Mouse (Mus musculus): ENCODE measurements around the gene Gm45213. TPM values are rescaled to one million over a fixed set of nuclear protein-coding genes. Genes with fewer than 3 reads are reported as not detected.

Gm45213 gene
- total RNA-seq, 2 experiments from 2014 or later: not detected

DNA sequence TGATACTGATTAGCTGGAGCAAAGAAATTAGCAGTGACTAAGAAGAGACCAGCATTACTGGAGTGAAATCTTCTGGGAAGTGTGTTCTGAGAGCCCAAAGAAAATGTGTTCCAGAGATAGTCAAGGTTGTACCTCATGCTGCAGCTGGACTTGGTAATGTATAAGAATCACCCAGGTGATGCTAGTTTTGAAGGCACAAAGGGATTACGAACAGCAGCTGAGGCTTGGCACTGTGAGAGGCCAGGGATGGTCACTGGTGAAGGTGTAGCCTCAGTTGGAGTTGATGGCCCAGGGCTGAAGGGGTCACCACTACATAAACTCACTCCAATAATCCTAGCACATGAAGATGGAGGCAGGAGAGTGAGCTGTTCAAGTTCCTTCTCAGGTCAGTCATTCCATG, 15.3 kb downstream of the Gm45213 start, which contains the start of gene Snrpa1:
Snrpa1 (plus strand) TSS at position 301 of the 400 bp plus-strand sequence.
- Histone ChIP-seq H3K27ac (no peak within 1 kb of the TSS), H3K4me3 (peak within 1 kb of the TSS; percentile 65)
- intact Hi-C loops (cut with DNase I): loop anchor here (5.0 kb wide), 1 partner anchor 326 kb away; no protein-coding TSS in a partner anchor
- no peak for DNase-seq (ENCODE audit: extremely low spot score in 1 of 2, low spot score in 2 of 2)
- TF ChIP-seq CTCF (IDR thresholded peaks at IDR 0.05): no peak

DNA sequence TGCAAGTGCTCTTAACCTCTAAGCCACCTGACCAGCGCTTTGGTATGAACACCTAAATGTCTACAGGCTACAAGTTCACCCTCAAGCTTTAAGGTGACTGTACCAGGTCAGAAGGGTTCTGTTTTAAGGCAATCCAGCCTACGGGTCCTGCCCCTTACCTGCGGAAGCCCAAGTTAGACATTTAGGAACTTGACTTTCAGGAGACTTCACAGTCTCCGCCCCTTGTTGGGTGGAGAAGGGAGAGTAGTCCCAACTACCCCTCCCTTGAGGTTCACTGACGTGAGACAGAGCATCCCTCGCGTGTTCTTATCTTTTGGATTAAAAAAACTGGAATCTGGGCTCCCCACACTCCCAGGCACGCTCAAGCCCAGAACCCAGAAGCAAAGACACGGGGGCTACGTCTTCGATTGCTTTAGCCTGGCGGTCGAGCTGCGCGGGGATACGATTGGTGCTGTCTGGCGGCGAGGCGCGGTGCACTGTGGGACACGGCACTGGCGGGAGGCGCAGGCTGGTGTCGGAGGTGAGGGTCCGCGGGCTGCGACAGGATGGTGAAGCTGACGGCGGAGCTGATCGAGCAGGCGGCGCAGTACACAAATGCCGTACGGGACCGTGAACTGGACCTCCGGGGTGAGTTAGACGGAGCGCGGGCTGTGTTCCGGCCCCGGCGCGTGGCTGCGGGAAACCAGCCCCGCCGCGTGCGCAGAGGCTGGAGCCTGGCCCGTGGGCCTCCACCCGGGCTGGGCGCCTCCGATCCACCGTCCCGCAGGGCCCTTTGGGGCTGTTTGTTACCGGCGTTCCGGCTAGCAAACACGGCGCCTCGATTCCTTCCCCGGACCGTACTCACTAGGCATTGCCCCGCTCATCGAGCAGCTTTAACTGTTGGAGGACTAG, 16.9 kb downstream of the Gm45213 start:
- intact Hi-C loops (cut with DNase I): loop anchor here (1.0 kb wide), 1 partner anchor 19 kb away; the partner anchor contains the start of gene Selenos
- DNase-seq (ENCODE audit: extremely low spot score in 1 of 2, low spot score in 2 of 2): peak; percentile 87 to 93
- peak overlapping the region; percentile 77 for H3K27ac ChIP-seq
- TF ChIP-seq CTCF (IDR thresholded peaks at IDR 0.05): no peak
- H3K4me3 ChIP-seq: peak overlapping the region; percentile 65

DNA sequence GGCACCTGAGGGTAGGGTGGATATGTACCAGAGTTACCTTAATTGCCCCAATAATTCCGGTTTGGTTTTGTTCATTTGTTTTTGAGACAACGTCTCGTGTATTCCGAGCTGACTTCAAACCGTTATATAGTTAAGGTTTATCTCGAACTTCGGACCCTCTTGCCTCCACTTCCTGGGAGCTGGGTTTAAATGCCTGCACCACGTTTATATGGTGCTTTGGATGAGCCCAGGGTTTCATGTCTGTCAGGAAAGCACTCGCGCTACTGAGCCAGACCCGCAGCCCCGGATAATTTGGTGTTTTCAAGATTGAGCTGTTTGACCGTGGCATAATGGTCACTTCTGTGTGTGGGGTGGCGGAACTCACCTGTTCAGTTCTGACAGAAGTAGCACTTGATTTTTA, 17.7 kb downstream of the Gm45213 start:
- Histone ChIP-seq H3K4me3 (peak overlapping the region; percentile 65), H3K27ac (no peak overlapping the region)
- intact Hi-C loops (cut with DNase I): no loop called here
- no peak for TF ChIP-seq CTCF (IDR thresholded peaks at IDR 0.05)
- no peak for DNase-seq (ENCODE audit: extremely low spot score in 1 of 2, low spot score in 2 of 2)

DNA sequence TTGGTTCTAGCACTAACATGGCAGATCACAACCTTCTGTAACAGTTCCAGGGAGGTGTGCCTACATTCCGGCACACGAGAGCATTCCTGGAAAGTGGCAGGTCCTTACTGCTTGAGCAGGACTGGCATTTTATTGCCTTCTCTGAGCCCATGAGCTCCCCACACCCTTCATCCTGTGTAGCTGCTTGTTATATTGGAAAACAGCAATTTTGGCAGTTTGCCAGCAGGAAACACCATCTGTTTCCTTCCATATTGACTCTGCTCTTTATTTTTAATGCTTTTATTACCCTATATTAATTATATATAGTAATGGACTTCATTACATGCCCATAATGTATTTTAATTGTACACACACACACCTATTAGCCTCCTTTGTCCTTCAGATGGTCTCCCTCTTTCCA, 33.0 kb downstream of the Gm45213 start:
- TF ChIP-seq CTCF (IDR thresholded peaks at IDR 0.05): no peak
- no peak for DNase-seq (ENCODE audit: extremely low spot score in 1 of 2, low spot score in 2 of 2)
- Histone ChIP-seq H3K4me3 (no peak overlapping the region), H3K27ac (no peak overlapping the region)
- intact Hi-C loops (cut with DNase I): no loop called here

DNA sequence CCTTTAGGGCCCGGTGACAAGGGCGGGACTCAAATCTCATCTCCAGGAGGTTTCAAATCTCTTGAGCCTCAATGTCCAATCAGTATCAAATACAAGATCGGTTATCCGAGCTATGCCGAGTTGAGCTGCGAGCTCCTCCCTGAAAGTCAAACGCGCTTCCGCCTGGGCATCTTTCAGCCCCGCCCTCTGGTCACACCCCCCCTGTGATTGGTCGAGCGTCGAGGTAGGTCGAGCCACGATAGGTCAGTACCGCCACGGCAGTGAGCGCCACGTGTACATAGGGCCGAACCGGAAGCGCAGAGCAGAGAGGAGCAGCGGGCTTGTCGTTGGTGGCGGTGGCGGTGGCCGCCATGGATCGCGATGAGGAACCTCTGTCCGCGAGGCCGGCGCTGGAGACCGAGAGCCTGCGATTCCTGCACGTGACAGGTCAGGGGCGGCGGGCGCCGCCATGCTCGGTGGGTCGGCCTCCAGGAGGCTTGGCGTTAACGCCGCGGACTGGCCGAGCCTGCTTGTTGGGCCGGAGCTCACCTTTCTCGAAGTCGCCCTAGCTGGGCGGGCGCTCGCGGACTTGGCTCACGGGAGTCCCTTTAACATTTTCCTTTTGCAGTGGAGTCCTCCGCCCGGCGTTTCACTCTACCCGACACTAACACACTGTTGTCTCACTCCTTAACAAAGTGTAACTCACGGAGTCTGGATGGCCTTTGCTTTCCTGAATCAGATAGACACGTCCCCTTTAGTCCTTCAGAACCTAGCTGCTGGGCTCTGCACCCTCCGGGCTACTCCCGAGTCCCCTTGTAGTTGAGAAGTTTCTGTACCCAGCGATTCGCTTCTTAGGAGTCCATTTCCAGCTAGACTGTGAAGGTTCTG, 36.2 kb downstream of the Gm45213 start, which contains the start of gene Selenos:
Selenos (plus strand) TSS at position 286 of the 867 bp plus-strand sequence.
- Histone ChIP-seq H3K4me3 (peak within 1 kb of the TSS; percentile 92), H3K27ac (peak within 1 kb of the TSS; percentile 83)
- intact Hi-C loops (cut with DNase I): loop anchor here (1.0 kb wide), 1 partner anchor 19 kb away; no protein-coding TSS in a partner anchor
- no peak for TF ChIP-seq CTCF (IDR thresholded peaks at IDR 0.05)
- DNase-seq (ENCODE audit: extremely low spot score in 1 of 2, low spot score in 2 of 2): peak; percentile 92 to 95

DNA sequence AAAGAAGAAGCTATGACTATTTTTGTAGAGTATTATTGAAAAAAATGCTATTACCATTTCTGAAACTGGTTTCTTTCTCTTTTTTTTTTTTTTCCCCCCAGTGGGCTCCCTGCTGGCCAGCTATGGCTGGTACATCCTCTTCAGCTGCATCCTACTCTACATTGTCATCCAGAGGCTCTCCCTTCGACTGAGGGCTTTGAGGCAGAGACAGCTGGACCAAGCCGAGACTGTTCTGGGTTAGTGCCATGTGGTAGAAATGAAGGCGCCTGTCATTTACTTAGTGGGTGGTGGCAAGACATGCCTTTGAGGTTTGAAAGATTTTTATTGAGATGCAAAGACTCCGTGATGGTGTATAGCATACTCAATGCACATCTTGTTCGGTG, 36.8 kb downstream of the Gm45213 start:
- DNase-seq (ENCODE audit: extremely low spot score in 1 of 2, low spot score in 2 of 2): no peak
- Histone ChIP-seq H3K27ac (peak overlapping the region; percentile 83), H3K4me3 (peak overlapping the region; percentile 92)
- intact Hi-C loops (cut with DNase I): no loop called here
- peak; percentile 34 for TF ChIP-seq CTCF (IDR thresholded peaks at IDR 0.05)

DNA sequence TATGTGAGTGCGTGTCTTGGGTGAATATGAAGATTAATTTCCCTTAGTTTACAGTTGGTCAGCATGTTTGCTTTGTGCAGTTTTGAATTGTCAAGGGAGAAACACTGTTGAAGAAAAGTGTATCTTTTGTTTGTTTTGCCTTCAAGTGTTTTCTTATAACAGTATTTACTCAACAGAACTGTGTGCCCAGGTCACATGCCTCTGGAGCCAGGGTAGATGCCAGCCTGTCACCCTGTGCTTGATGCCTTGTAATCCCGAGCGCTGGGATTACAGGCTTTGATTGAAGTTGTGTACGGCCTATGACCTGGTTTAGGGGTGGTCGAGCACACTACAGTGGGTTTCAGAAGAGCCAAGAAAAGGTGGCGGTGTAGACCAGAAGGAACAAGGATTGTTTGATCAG, 40.4 kb downstream of the Gm45213 start:
- no peak for TF ChIP-seq CTCF (IDR thresholded peaks at IDR 0.05)
- DNase-seq (ENCODE audit: extremely low spot score in 1 of 2, low spot score in 2 of 2): no peak
- intact Hi-C loops (cut with DNase I): no loop called here
- no peak overlapping the region for H3K27ac ChIP-seq
- H3K4me3 ChIP-seq: no peak overlapping the region

DNA sequence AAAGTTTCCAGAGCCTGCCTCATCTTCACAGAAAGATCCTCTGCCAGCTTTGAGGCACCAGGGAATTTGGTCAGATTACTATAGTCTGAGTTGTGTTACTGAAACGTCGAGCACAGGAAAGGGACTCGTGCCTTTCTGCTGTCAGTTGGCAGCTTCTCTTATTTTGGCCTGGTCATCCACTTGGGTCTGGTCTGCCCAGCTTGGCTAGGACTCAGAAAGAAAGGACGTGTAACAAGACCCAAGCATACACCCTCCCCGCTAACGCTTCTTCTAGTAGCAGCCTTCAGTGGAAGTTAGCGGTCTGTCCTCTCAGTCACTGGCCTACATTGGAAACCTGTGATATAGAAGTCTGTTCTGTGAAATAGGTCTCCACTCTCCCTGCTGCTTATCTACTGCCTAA, 41.1 kb downstream of the Gm45213 start:
- Histone ChIP-seq H3K27ac (no peak overlapping the region), H3K4me3 (no peak overlapping the region)
- no peak for DNase-seq (ENCODE audit: extremely low spot score in 1 of 2, low spot score in 2 of 2)
- no peak for TF ChIP-seq CTCF (IDR thresholded peaks at IDR 0.05)
- intact Hi-C loops (cut with DNase I): no loop called here

DNA sequence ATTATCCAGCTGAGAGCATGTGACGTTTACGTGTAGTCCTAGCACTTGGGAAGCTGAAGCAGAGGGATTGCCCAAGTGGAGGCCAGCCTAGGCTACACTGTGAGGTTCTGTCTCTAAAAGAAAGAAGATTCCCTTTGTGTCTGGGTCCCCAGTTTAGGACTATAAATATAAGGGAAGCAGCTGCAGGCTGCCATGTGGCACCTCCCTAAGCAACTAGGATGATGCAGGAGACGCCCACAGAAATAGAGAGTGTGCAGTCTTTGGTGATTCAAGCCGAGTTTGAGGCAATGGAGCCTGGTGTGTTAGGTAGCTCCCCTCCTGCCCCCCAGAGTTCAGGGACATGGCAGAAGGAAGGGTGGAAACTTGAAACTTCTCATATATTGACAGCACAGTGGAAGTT, 44.2 kb downstream of the Gm45213 start:
- Histone ChIP-seq H3K27ac (peak overlapping the region; percentile 89), H3K4me3 (no peak overlapping the region)
- intact Hi-C loops (cut with DNase I): no loop called here
- DNase-seq (ENCODE audit: extremely low spot score in 1 of 2, low spot score in 2 of 2): peak; percentile 30 to 40
- no peak for TF ChIP-seq CTCF (IDR thresholded peaks at IDR 0.05)

DNA sequence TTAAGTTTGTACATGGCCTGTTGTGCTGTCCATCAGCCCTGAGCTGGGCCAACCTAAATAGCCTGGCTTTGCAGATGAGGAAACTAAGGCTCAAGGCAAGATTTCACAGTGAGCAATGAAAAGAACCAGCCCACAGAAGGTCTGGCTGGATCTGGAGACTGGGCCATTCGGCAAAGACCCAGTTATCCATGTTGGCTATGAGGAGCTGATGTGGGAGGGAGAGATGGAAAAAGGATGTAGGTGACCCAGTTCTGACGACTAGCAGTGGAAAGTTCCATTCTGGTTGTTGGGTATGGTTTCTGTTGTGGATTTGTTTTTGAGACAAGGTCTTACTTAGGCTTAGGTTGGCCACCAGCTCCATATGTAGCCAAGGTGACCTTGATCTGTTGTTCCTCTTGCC, 44.7 kb downstream of the Gm45213 start:
- no peak overlapping the region for H3K4me3 ChIP-seq
- intact Hi-C loops (cut with DNase I): no loop called here
- no peak for TF ChIP-seq CTCF (IDR thresholded peaks at IDR 0.05)
- peak in 1 of 2 experiments; percentile 24 for DNase-seq (ENCODE audit: extremely low spot score in 1 of 2, low spot score in 2 of 2)
- H3K27ac ChIP-seq: peak overlapping the region; percentile 89

DNA sequence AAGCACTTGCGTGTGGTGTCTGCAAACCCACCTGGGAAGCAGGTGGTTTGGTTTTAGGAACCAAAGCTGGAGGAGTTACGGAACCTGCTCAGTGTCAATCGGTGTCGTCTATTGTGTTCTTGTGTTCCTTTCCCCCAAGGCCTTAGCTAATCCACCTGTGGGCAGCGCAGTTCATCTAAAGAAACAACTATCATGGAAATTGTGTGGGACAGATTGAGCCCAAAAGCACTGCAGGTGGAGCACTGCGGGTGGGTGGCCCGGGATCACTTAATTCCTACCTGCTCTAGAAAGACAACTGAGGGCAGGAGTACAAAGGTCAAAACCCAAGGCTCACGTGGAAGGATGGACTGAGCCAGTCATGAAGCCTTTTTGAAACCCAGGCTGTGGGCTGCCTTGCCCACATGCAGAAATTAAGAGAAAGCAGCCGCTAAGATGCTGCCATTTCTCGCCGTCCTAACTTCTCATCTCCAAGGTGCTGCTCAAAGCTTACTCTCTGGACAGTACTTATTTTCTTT, 47.3 kb downstream of the Gm45213 start:
- no peak for TF ChIP-seq CTCF (IDR thresholded peaks at IDR 0.05)

More for the DNA sequence above, 47.3 kb downstream of the Gm45213 start:
- Histone ChIP-seq H3K27ac (no peak overlapping the region), H3K4me3 (no peak overlapping the region)
- DNase-seq (ENCODE audit: extremely low spot score in 1 of 2, low spot score in 2 of 2): no peak
- intact Hi-C loops (cut with DNase I): no loop called here

All from left cerebral cortex, adult 2 months (tissue).